In the genomic region with DNA sequence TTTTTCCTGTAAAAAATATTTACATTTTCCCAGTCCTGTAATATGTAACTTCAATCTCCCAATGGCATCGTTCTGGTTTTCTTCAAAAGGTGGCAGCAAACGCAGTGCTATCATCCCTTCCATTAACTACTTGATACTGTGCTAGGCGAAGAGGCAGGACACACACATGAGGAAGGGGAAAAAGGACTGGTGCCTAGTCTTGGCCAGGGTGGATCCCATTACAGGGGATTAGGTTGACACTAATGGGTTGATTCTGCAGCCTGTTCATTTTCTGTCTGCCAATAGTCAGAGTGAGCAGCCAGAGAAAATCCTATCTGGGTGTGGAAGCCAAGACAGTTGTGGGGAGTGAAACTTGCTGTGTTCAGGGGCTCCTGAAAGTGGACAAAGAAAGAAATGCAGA, we compare ENCODE assay signal across 24 mouse cellular contexts.
A peak's percentile ranks its signal among the peaks of the same experiment; 100 is the strongest.
DNase-seq lines count a peak whose midpoint lies in the region; ATAC-seq and TF ChIP-seq lines count a peak whose summit lies in the region.
"Had no signal": no experiment of that assay in that cellular context is flagged by ENCODE, and none has a peak within 500 bp of the region (broad histone marks: within the 10 kb centered on the region; RNA-seq: fewer than 3 reads in every experiment).

No protein-coding gene starts in this region.

- no peak for TF ChIP-seq CTCF in brain, embryonic 14.5 days (IDR thresholded peaks at IDR 0.05; ENCODE audit: borderline replicate concordance, extremely low read depth, insufficient read depth, insufficient read length)

- no peak for ATAC-seq in embryonic facial prominence, embryonic 14.5 days (ENCODE audit: low read depth)
- peak; percentile 24; the same call in 1 of the 2 replicates for ATAC-seq in limb, embryonic 13.5 days (ENCODE audit: low FRiP score, low read depth)
- ATAC-seq in kidney, embryonic 15.5 days (replicated peaks; ENCODE audit: low FRiP score), result no peak
- ATAC-seq: inflammation-experienced regulatory T-cells, adult 6 months; liver, postnatal 0 days had no signal

- no peaks in the 10 kb centered on the region for H3K4me1 ChIP-seq in embryonic facial prominence, embryonic 14.5 days (ENCODE audit: control insufficient read depth, insufficient read depth, low read length)
- no peaks in the 10 kb centered on the region for H3K4me1 ChIP-seq in embryonic facial prominence, embryonic 10.5 days
- H3K4me1 ChIP-seq in limb, embryonic 13.5 days, result 0 out of 2 replicates have a peak, but pooled peaks cover 5% of the 10 kb centered on the region
- H3K4me1 ChIP-seq in limb, embryonic 10.5 days, result no peaks in the 10 kb centered on the region
- H3K4me1 ChIP-seq in kidney, embryonic 15.5 days, result no peaks in the 10 kb centered on the region
- H3K4me1 ChIP-seq: embryonic facial prominence, embryonic 12.5 days; heart, embryonic 15.5 days; hindbrain, embryonic 13.5 days; neural tube, embryonic 15.5 days had no signal

- H3K9ac ChIP-seq in embryonic facial prominence, embryonic 14.5 days (ENCODE audit: low read depth, low read length), result no peak overlapping the region
- no peak overlapping the region for H3K9ac ChIP-seq in limb, embryonic 13.5 days
- H3K9ac ChIP-seq in kidney, embryonic 15.5 days, result no peak overlapping the region
- H3K9ac ChIP-seq: embryonic facial prominence, embryonic 12.5 days; heart, embryonic 15.5 days; hindbrain, embryonic 13.5 days; liver, postnatal 0 days; neural tube, embryonic 15.5 days had no signal

- no peak for TF ChIP-seq POLR2A in brain, embryonic 14.5 days (IDR thresholded peaks at IDR 0.05; ENCODE audit: borderline replicate concordance, extremely low read depth, insufficient read depth, insufficient read length, poor library complexity, severe bottlenecking)

- no peaks in the 10 kb centered on the region for H3K27me3 ChIP-seq in embryonic facial prominence, embryonic 14.5 days (replicated peaks; ENCODE audit: control insufficient read depth, insufficient read depth, low read length)
- no peaks in the 10 kb centered on the region for H3K27me3 ChIP-seq in embryonic facial prominence, embryonic 10.5 days (replicated peaks; ENCODE audit: low read depth, poor library complexity, severe bottlenecking)
- H3K27me3 ChIP-seq in limb, embryonic 13.5 days, result no peaks in the 10 kb centered on the region
- H3K27me3 ChIP-seq in limb, embryonic 10.5 days (ENCODE audit: low read depth, poor library complexity, severe bottlenecking), result no peaks in the 10 kb centered on the region
- H3K27me3 ChIP-seq in kidney, embryonic 15.5 days, result no peaks in the 10 kb centered on the region
- H3K27me3 ChIP-seq: embryonic facial prominence, embryonic 12.5 days; heart, embryonic 15.5 days; hindbrain, embryonic 13.5 days; neural tube, embryonic 15.5 days had no signal

- peak; percentile 19 for DNase-seq in embryonic facial prominence, embryonic 14.5 days (ENCODE audit: low spot score)
- no peak for DNase-seq in embryonic facial prominence, embryonic 10.5 days (ENCODE audit: low spot score)
- peak; percentile 66 for DNase-seq in heart, adult 11 months
- DNase-seq in heart, adult 18-20 months, result no peak
- no peak for DNase-seq in limb, embryonic 10.5 days (ENCODE audit: low spot score)
- DNase-seq in brain, embryonic 14.5 days (ENCODE audit: low read depth), result peak; percentile 62
- DNase-seq: adrenal gland, adult 2 months; cerebellum, adult 2 months; heart, postnatal 36 days; kidney, adult 2 months; kidney, postnatal 10 days; liver, postnatal 0 days; lung, postnatal 14 days had no signal

- no peaks in the 10 kb centered on the region for H3K9me3 ChIP-seq in embryonic facial prominence, embryonic 14.5 days (ENCODE audit: control insufficient read depth, low read length)
- H3K9me3 ChIP-seq in embryonic facial prominence, embryonic 10.5 days, result no peaks in the 10 kb centered on the region
- no peaks in the 10 kb centered on the region for H3K9me3 ChIP-seq in limb, embryonic 13.5 days
- H3K9me3 ChIP-seq in limb, embryonic 10.5 days (replicated peaks), result no peaks in the 10 kb centered on the region
- no peaks in the 10 kb centered on the region for H3K9me3 ChIP-seq in kidney, embryonic 15.5 days (replicated peaks)
- H3K9me3 ChIP-seq: embryonic facial prominence, embryonic 12.5 days; heart, embryonic 15.5 days; hindbrain, embryonic 13.5 days; neural tube, embryonic 15.5 days had no signal

- no peak overlapping the region for H3K4me2 ChIP-seq in embryonic facial prominence, embryonic 14.5 days (ENCODE audit: low read depth, low read length)
- H3K4me2 ChIP-seq in limb, embryonic 13.5 days (replicated peaks), result no peak overlapping the region
- no peak overlapping the region for H3K4me2 ChIP-seq in kidney, embryonic 15.5 days
- H3K4me2 ChIP-seq: embryonic facial prominence, embryonic 12.5 days; heart, embryonic 15.5 days; hindbrain, embryonic 13.5 days; liver, embryonic 11.5 days; midbrain, embryonic 11.5 days; neural tube, embryonic 15.5 days had no signal

- H3K36me3 ChIP-seq in embryonic facial prominence, embryonic 14.5 days (ENCODE audit: control insufficient read depth, insufficient read depth, low read length), result no peaks in the 10 kb centered on the region
- H3K36me3 ChIP-seq in embryonic facial prominence, embryonic 10.5 days (replicated peaks), result no peaks in the 10 kb centered on the region
- H3K36me3 ChIP-seq in limb, embryonic 13.5 days, result no peaks in the 10 kb centered on the region
- H3K36me3 ChIP-seq in limb, embryonic 10.5 days, result no peaks in the 10 kb centered on the region
- no peaks in the 10 kb centered on the region for H3K36me3 ChIP-seq in kidney, embryonic 15.5 days
- H3K36me3 ChIP-seq: embryonic facial prominence, embryonic 12.5 days; G1E; heart, embryonic 15.5 days; hindbrain, embryonic 13.5 days; neural tube, embryonic 15.5 days had no signal

- H3K27ac ChIP-seq in embryonic facial prominence, embryonic 14.5 days (replicated peaks; ENCODE audit: low read depth, low read length), result no peak overlapping the region
- H3K27ac ChIP-seq in embryonic facial prominence, embryonic 10.5 days (replicated peaks), result no peak overlapping the region
- no peak overlapping the region for H3K27ac ChIP-seq in limb, embryonic 13.5 days
- no peak overlapping the region for H3K27ac ChIP-seq in limb, embryonic 10.5 days
- no peak overlapping the region for H3K27ac ChIP-seq in kidney, embryonic 15.5 days
- H3K27ac ChIP-seq: embryonic facial prominence, embryonic 12.5 days; heart, embryonic 15.5 days; hindbrain, embryonic 13.5 days; neural tube, embryonic 15.5 days had no signal

- 59% methylated on average over 3 of the region's 3 CpGs for WGBS in embryonic facial prominence, embryonic 14.5 days
- 67% methylated on average over 3 of the region's 3 CpGs for WGBS in embryonic facial prominence, embryonic 10.5 days
- 53% methylated on average over 3 of the region's 3 CpGs for WGBS in limb, embryonic 13.5 days
- whole genome bisulfite sequencing in limb, embryonic 10.5 days, result 55% methylated on average over 3 of the region's 3 CpGs
- 73% methylated on average over 3 of the region's 3 CpGs for WGBS in kidney, embryonic 15.5 days

- H3K4me3 ChIP-seq in embryonic facial prominence, embryonic 14.5 days (ENCODE audit: low read depth, low read length), result no peak overlapping the region
- no peak overlapping the region for H3K4me3 ChIP-seq in embryonic facial prominence, embryonic 10.5 days
- no peak overlapping the region for H3K4me3 ChIP-seq in limb, embryonic 13.5 days
- no peak overlapping the region for H3K4me3 ChIP-seq in limb, embryonic 10.5 days
- H3K4me3 ChIP-seq in kidney, embryonic 15.5 days (replicated peaks), result no peak overlapping the region
- H3K4me3 ChIP-seq: embryonic facial prominence, embryonic 12.5 days; erythroblast, embryonic 14.5 days; heart, embryonic 15.5 days; hindbrain, embryonic 13.5 days; neural tube, embryonic 15.5 days had no signal

Comparison
In these comparisons a context has a peak if more than half of its experiments do, and no peak if none do; other contexts are left out.
1. DNase-seq: peak in embryonic facial prominence, embryonic 14.5 days (single experiment), heart, adult 11 months (single experiment) and brain, embryonic 14.5 days (single experiment); none in embryonic facial prominence, embryonic 10.5 days (single experiment), heart, adult 18-20 months (0 of 2) and limb, embryonic 10.5 days (single experiment).